In genomic region chr9:72567116-72567515, GRCm38 (mm10) we compare ENCODE assay signal across 26 mouse cellular contexts. TPM values are rescaled to one million over a fixed set of nuclear protein-coding genes. Genes with fewer than 3 reads are reported as not detected.
A peak's percentile ranks its signal among the peaks of the same experiment; 100 is the strongest.
DNase-seq lines count a peak whose midpoint lies in the region; ATAC-seq and TF ChIP-seq lines count a peak whose summit lies in the region.
"Had no signal": no experiment of that assay in that cellular context is flagged by ENCODE, and none has a peak within 500 bp of the region (broad histone marks: within the 10 kb centered on the region; RNA-seq: fewer than 3 reads in every experiment).

No protein-coding gene starts in this region.

- peak; percentile 13 for TF ChIP-seq CTCF in heart, postnatal 0 days (IDR thresholded peaks at IDR 0.05; ENCODE audit: low read depth)

- intact Hi-C loops in heart, postnatal 14 days (cut with DNase I), result no loop called here

- peak; percentile 13 for DNase-seq in heart, postnatal 0 days (ENCODE audit: low spot score)
- no peak for DNase-seq in heart, postnatal 14 days
- DNase-seq in ES-CJ7 (ENCODE audit: low read depth, low spot score), result peak; percentile 69
- DNase-seq in R1 (ENCODE audit: low read depth, low spot score), result peak; percentile 50
- peak; percentile 48 for DNase-seq in ZHBTc4 (ENCODE audit: low read depth, low spot score)
- no peak for DNase-seq in hindbrain, embryonic 11.5 days (ENCODE audit: low spot score)
- DNase-seq: adrenal gland, adult 2 months; adrenal gland, postnatal 10 days; adrenal gland, postnatal 25 days; cerebellum, adult 11 months; cerebellum, adult 18-20 months; cerebellum, adult 8-10 months; cerebellum, adult 9-11 months; cerebellum, postnatal 14 days; cerebellum, postnatal 36 days; forebrain, postnatal 0 days had no signal

- H3K27ac ChIP-seq in heart, postnatal 0 days (ENCODE audit: low read depth), result no peak overlapping the region
- no peak overlapping the region for H3K27ac ChIP-seq in hindbrain, embryonic 11.5 days (ENCODE audit: low read depth, low read length)
- H3K27ac ChIP-seq in midbrain, embryonic 15.5 days, result no peak overlapping the region
- no peak overlapping the region for H3K27ac ChIP-seq in forebrain, embryonic 13.5 days
- H3K27ac ChIP-seq: embryonic facial prominence, embryonic 13.5 days; embryonic facial prominence, embryonic 15.5 days; forebrain, embryonic 10.5 days; forebrain, embryonic 12.5 days; forebrain, embryonic 15.5 days had no signal

- H3K4me3 ChIP-seq in heart, postnatal 0 days (ENCODE audit: low read depth, low read length), result no peak overlapping the region
- no peak overlapping the region for H3K4me3 ChIP-seq in hindbrain, embryonic 11.5 days (ENCODE audit: low read depth, low read length)
- H3K4me3 ChIP-seq in midbrain, embryonic 15.5 days, result no peak overlapping the region
- H3K4me3 ChIP-seq in forebrain, embryonic 13.5 days, result no peak overlapping the region
- H3K4me3 ChIP-seq: embryonic facial prominence, embryonic 13.5 days; embryonic facial prominence, embryonic 15.5 days; erythroblast, embryonic 14.5 days; forebrain, embryonic 10.5 days; forebrain, embryonic 12.5 days; forebrain, embryonic 15.5 days had no signal

- no peak for TF ChIP-seq EP300 in heart, postnatal 0 days (IDR thresholded peaks at IDR 0.05; ENCODE audit: low read depth)

- H3K36me3 ChIP-seq in heart, postnatal 0 days (replicated peaks; ENCODE audit: control insufficient read depth, insufficient read depth, low read length), result no peaks in the 10 kb centered on the region
- no peaks in the 10 kb centered on the region for H3K36me3 ChIP-seq in hindbrain, embryonic 11.5 days (ENCODE audit: control insufficient read depth, insufficient read depth, low read length)
- no peaks in the 10 kb centered on the region for H3K36me3 ChIP-seq in midbrain, embryonic 15.5 days (replicated peaks)
- H3K36me3 ChIP-seq in forebrain, embryonic 13.5 days (ENCODE audit: poor library complexity, severe bottlenecking), result no peaks in the 10 kb centered on the region
- H3K36me3 ChIP-seq: embryonic facial prominence, embryonic 15.5 days; forebrain, embryonic 15.5 days had no signal

- H3K9me3 ChIP-seq in heart, postnatal 0 days (replicated peaks; ENCODE audit: control insufficient read depth, low read length), result no peaks in the 10 kb centered on the region
- no peaks in the 10 kb centered on the region for H3K9me3 ChIP-seq in hindbrain, embryonic 11.5 days (ENCODE audit: control insufficient read depth, low read length)
- no peaks in the 10 kb centered on the region for H3K9me3 ChIP-seq in midbrain, embryonic 15.5 days
- H3K9me3 ChIP-seq in forebrain, embryonic 13.5 days (replicated peaks), result no peaks in the 10 kb centered on the region; the same call in 1 of the 2 replicates
- H3K9me3 ChIP-seq: embryonic facial prominence, embryonic 13.5 days; embryonic facial prominence, embryonic 15.5 days; forebrain, embryonic 12.5 days; forebrain, embryonic 15.5 days; G1E had no signal

- no peaks in the 10 kb centered on the region for H3K27me3 ChIP-seq in heart, postnatal 0 days (ENCODE audit: control insufficient read depth, insufficient read depth, low read length)
- H3K27me3 ChIP-seq in hindbrain, embryonic 11.5 days (ENCODE audit: control insufficient read depth, insufficient read depth, low read length), result no peaks in the 10 kb centered on the region
- no peaks in the 10 kb centered on the region for H3K27me3 ChIP-seq in midbrain, embryonic 15.5 days (replicated peaks)
- H3K27me3 ChIP-seq in forebrain, embryonic 13.5 days, result no peaks in the 10 kb centered on the region
- H3K27me3 ChIP-seq: embryonic facial prominence, embryonic 13.5 days; embryonic facial prominence, embryonic 15.5 days; forebrain, embryonic 12.5 days; forebrain, embryonic 15.5 days; Patski had no signal

- H3K4me2 ChIP-seq in heart, postnatal 0 days (ENCODE audit: low read depth, low read length), result no peak overlapping the region
- no peak overlapping the region for H3K4me2 ChIP-seq in hindbrain, embryonic 11.5 days (replicated peaks; ENCODE audit: low read depth, low read length)
- no peak overlapping the region for H3K4me2 ChIP-seq in midbrain, embryonic 15.5 days
- no peak overlapping the region for H3K4me2 ChIP-seq in forebrain, embryonic 13.5 days
- H3K4me2 ChIP-seq: embryonic facial prominence, embryonic 13.5 days; embryonic facial prominence, embryonic 15.5 days; forebrain, embryonic 12.5 days; forebrain, embryonic 15.5 days had no signal

- no peak overlapping the region for H3K9ac ChIP-seq in heart, postnatal 0 days (replicated peaks; ENCODE audit: low read depth, low read length)
- H3K9ac ChIP-seq in hindbrain, embryonic 11.5 days (ENCODE audit: low read depth, low read length), result no peak overlapping the region
- H3K9ac ChIP-seq in midbrain, embryonic 15.5 days, result no peak overlapping the region
- no peak overlapping the region for H3K9ac ChIP-seq in forebrain, embryonic 13.5 days
- H3K9ac ChIP-seq: embryonic facial prominence, embryonic 13.5 days; embryonic facial prominence, embryonic 15.5 days; forebrain, embryonic 12.5 days; forebrain, embryonic 15.5 days; forebrain, postnatal 0 days had no signal

- no peak for ATAC-seq in heart, postnatal 0 days (ENCODE audit: insufficient read depth, low read depth)
- ATAC-seq in hindbrain, embryonic 11.5 days (ENCODE audit: low FRiP score), result no peak
- ATAC-seq in midbrain, embryonic 15.5 days (replicated peaks), result no peak
- ATAC-seq in forebrain, embryonic 13.5 days, result no peak
- ATAC-seq: forebrain, embryonic 15.5 days; forebrain, postnatal 0 days; Patski had no signal

- no peaks in the 10 kb centered on the region for H3K4me1 ChIP-seq in heart, postnatal 0 days (ENCODE audit: control insufficient read depth, insufficient read depth)
- H3K4me1 ChIP-seq in hindbrain, embryonic 11.5 days (replicated peaks; ENCODE audit: control insufficient read depth, insufficient read depth, low read length), result no peaks in the 10 kb centered on the region
- no peaks in the 10 kb centered on the region for H3K4me1 ChIP-seq in midbrain, embryonic 15.5 days
- no peaks in the 10 kb centered on the region for H3K4me1 ChIP-seq in forebrain, embryonic 13.5 days
- H3K4me1 ChIP-seq: embryonic facial prominence, embryonic 13.5 days; embryonic facial prominence, embryonic 15.5 days; forebrain, embryonic 10.5 days; forebrain, embryonic 12.5 days; forebrain, embryonic 15.5 days had no signal

- 50% methylated on average over 2 of the region's 2 CpGs for WGBS in heart, postnatal 0 days
- WGBS in hindbrain, embryonic 11.5 days, result 52% methylated on average over 2 of the region's 2 CpGs
- WGBS in midbrain, embryonic 15.5 days, result 53% methylated on average over 2 of the region's 2 CpGs
- WGBS in forebrain, embryonic 13.5 days, result 53% methylated on average over 2 of the region's 2 CpGs

RNA-seq across cellular contexts. Expression of gene Rfx7, which starts 35.1 kb away (rescaled TPM):
- 14.5 and 18.9 TPM in 2 replicates for total RNA-seq in heart, postnatal 0 days (2014; rRNA removed; ENCODE audit: low replicate concordance)
- 2.6 and 3.1 TPM in 2 replicates for polyA plus RNA-seq in heart, postnatal 0 days (2015; fragmentation: Nextera tagmentation; extraction: Ambion mirVana)
- total RNA-seq in heart, postnatal 14 days (2021), result 10 to 100 TPM; 11.4 to 11.6 TPM
- 23.1 and 26.4 TPM in 2 replicates for polyA plus RNA-seq in hindbrain, embryonic 11.5 days (2014; fragmentation: Nextera tagmentation; extraction: Ambion mirVana)
- polyA plus RNA-seq in midbrain, embryonic 15.5 days (2015; fragmentation: Nextera tagmentation; extraction: Ambion mirVana), result 17.0 and 17.9 TPM in 2 replicates
- 16.2 and 18.5 TPM in 2 replicates for polyA plus RNA-seq in forebrain, embryonic 13.5 days (2015; fragmentation: Nextera tagmentation; extraction: Ambion mirVana)

Comparison
In these comparisons a context has a peak if more than half of its experiments do, and no peak if none do; other contexts are left out.
1. DNase-seq: peak in heart, postnatal 0 days (single experiment), ES-CJ7 (single experiment), R1 (single experiment) and ZHBTc4 (single experiment); none in heart, postnatal 14 days (0 of 2) and hindbrain, embryonic 11.5 days (single experiment).